Mouse (Mus musculus): ENCODE results near the gene Npas3. TPM values are rescaled to one million over a fixed set of nuclear protein-coding genes. Genes with fewer than 3 reads are reported as not detected.
A peak's percentile ranks its signal among the peaks of the same experiment; 100 is the strongest.

Gene Npas3
- polyA plus RNA-seq, 1 experiment, result 10.2 TPM

DNA sequence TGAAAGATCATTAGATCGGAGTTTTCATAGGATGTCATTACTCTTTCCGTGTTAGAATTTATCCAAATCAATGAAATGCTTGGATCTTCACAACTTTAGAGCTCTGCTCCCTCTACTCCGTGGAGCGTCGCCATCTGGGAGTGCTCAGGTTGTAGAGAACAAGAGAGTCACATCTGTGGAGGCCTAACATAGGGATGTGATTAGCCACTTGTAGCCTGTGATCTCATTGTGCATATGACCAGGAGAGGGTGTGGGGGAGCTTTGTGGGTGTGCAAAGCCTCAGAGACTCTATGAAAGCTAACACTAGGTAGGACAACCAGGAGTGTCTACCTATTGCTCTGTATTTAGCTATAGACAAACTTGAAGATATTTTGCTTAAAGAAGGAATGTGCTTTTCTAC, 509.9 kb downstream of the Npas3 start:
- no peak for DNase-seq (ENCODE audit: extremely low spot score in 1 of 2, low spot score in 1 of 2)

DNA sequence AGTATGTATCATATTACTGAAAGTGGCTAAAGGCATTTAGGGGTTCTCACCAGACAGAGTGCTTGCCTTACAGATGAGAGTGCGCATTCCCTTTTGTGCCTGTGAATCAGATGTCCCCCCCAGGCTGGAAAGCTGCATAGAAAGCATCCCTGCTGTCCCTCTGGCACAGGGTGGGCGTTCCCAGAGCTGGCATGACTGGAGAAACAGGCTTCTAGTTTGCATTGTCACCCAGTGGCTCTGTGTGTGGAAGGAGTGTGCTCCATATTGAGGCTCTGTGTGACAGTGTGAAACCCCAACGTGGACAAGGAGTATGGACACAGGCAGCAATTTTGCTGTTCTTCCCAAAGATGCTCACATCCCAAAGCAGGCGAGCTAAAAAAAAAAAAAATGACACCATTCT, 515.7 kb downstream of the Npas3 start:
- no peak for DNase-seq (ENCODE audit: extremely low spot score in 1 of 2, low spot score in 1 of 2)

DNA sequence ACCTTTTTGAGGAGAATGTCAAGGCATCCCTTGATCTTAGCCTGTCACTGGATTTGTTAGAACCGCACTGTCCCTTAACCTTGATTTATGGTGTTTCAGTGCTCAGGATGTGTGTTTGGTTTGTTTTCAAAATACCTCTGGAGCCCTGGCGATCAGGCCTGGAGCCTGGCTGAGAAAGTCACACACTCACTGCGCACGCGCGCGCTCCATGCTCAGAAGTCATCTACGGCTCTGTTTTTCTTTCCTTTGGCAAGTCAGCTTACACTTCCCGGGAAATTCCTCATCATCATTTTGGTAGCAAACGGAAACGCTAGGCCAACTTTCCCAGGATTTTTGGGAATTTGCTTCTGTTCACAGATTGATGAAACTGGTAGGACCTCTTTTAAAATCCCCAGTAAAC, 519.9 kb downstream of the Npas3 start:
- no peak for DNase-seq (ENCODE audit: extremely low spot score in 1 of 2, low spot score in 1 of 2)

DNA sequence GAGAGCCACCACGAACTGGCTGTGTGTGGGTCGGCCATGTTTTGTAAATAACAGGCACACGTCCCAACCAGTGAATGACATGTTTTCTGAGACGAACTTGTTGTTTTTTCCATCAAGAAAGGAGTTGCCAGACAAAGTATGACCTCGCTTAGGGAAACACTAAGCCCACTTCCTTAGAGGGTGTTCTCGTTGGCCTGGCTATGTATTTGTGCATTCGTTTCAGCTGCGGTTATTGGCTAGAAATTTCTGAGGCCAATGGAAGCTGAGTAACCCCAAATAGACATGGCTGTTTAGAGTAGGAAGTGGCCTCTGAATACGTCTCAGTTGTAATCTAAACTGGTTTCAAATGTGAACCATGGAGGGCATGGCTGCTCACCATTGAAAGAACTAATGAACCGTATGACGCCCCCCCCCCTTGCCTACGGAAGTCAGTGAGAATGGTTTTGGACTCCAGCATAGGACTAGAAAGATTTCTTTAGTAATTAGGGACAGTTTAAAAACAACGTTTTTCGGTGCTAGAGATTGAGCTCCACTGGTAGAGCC, 523.0 kb downstream of the Npas3 start:
- DNase-seq (ENCODE audit: extremely low spot score in 1 of 2, low spot score in 1 of 2), result no peak

DNA sequence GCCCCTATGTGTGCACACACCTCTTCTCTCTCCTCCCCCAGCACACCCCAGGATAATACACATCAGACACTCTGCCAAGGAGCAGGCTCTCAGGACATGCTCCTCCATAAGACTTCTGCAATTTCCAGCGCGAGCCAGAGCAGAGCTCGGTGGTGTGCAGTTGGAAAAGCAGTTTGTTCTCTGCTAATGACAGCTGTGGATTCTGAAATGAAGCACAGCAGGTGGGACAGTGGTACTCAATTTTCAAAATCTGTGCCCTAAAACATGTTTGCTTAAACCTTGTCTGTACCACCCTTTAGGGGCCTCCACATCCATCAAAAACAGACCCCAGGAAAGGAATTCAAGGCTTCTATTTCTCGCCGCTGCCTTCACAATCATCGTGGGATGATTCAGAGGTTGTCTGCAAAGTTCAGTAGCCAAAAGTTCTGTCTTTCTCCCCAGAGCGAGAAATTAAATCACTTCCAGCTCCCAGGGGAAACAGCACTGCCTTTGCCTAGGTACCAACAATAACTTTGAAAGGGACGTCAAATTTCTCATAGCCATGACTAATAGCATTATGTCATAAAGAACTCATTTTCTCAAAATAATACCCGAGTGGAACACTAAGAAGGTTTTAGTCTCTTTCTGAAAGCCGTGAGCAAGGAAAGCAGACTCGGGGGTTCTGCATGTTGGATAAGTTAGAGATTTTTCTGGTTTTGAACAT, 533.5 kb downstream of the Npas3 start:
- DNase-seq (ENCODE audit: extremely low spot score in 1 of 2, low spot score in 1 of 2), result no peak

DNA sequence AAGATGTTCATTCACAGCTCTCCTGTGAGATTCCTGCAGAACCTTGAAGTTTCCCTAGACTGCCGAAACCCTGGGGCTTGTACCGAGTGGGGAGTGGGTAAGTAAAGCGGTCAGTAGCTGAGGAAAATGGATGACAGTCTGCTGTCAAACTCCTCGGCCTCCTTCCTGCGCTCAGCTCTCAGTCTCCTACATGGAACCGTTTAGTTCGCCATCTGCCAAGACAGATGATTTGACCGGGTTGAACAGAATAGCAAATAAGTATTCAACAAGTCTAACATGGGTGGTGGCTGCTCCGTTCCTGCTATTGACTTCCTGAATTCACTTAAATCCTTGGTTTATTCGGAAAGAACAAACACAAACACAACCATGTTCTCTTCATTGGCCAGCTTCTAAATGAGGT, 541.0 kb downstream of the Npas3 start:
- DNase-seq (ENCODE audit: extremely low spot score in 1 of 2, low spot score in 1 of 2), result no peak

DNA sequence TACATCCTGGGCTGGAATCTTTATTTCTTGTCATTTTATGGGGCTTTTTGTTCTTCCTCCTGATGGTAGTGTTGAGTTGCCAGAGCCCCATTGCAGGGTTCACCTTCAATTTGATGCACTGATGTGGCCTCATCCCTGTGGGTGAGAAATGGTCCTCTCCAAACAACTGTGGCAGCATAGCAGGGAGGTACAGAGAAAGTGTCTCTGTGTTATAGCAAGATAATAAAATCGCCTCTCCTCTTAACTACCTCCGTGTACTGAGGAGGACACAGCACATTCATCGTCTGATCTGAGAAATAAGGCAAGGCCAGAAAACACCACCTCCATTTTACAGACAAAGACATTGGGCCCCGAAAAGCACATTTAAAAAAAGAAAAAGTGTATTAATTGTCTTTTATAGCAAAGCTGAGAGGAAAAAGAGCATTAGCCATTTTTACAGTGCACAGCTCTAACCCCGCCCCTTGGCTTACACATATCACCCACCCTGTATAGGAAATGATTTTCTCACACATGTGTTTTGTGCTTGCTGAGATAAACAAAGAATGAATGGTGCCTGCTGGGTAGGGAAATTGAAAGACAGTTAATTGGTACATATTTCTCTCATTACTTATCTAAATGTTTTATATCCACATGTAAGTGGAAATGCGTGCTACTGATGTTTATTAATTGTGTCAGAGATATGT, 546.4 kb downstream of the Npas3 start:
- DNase-seq (ENCODE audit: extremely low spot score in 1 of 2, low spot score in 1 of 2), result no peak

DNA sequence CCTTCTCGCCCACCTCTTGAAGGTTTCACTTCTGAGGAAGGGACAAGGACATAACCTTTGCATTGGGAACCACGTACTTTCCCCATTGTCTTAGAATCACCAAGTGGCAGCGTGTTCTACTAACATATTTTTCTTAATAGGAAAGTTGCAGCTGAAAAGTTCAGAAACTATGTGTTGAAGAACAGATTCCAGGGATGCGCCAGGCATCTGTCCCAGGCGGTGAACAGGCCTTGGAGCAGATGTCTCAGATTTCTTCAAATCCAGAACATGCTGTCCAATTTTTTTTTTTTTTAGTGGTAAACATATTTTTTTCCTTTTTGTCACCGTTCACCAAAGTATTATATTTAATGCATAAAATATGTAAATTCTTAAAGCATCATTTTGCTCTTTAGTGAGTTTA, 553.4 kb downstream of the Npas3 start:
- DNase-seq (ENCODE audit: extremely low spot score in 1 of 2, low spot score in 1 of 2), result peak in 1 of 2 experiments; percentile 9

DNA sequence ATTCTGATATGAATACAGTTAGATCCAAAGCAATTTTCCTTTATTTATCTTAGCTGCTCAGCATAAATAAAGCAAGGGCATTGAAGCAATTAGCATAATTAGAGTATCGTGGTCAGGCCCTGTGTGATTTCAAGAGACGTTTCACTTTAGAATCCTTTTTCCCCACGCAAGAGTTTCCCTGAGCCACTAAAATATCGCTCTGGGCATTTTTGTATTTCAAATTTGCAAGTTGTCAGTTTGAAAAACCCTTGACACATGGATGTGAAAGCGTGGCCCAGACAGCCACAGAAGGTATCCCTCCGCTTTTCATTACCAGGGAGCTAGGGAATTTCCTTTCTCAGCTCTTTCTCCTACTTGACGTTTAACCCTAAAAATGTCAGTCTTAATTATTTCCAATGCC, 553.9 kb downstream of the Npas3 start:
- no peak for DNase-seq (ENCODE audit: extremely low spot score in 1 of 2, low spot score in 1 of 2)

DNA sequence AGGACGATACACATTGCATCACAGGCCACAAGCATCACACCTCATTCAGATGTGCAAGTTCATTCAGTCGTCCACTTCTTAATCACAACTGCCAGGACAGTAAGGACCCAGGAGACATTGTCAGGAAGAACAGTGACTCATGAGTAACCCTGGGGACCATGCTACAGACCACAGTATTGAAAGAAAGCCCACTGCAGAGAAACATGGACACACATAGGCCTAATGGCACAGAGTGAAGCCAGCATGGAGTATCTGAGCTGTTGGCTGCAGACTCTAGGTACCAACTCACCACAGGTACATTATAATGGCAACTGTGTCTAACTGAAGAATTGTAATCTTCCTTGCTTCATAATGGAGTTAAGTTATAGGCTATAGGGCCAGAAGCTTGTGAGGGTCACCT, 561.6 kb downstream of the Npas3 start:
- DNase-seq (ENCODE audit: extremely low spot score in 1 of 2, low spot score in 1 of 2), result no peak

DNA sequence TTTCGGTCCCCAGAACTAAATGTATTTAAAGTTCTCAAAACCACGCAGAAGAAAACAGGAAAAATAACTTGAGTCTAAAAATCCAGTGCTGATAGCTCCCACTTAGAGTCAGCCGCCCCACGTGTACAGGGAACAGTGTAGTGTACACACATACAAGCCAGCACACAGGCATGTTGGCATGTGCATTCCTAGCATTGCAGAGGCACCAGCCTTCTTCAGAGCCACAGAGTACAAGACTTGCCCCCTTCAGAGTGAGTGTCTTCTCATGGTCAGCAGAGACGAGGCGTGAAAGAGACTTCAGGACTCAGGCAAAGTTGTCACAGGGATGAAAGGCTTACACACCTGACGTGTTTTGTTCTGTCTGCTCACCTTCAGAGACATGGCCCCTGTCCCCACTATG, 565.8 kb downstream of the Npas3 start:
- DNase-seq (ENCODE audit: extremely low spot score in 1 of 2, low spot score in 1 of 2), result no peak

DNA sequence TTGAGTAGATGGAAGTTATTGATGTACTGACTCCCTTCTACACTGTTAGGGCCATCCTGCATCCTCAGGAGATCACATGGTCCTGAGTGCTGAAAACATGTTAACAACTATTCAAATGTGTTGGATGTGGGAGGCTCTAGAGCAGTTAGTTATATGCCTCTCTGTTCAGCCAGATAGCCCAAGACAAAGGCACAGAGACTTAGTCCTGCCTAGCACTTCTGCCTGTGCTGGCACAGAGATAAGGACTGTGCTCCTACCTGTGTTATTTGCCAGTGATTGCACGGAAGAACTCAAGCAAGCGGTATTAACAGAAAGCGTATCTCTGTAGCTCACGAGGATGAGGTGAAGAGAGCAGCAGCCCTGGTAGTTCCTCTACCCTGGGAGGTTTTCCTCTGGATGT, 571.5 kb downstream of the Npas3 start:
- DNase-seq (ENCODE audit: extremely low spot score in 1 of 2, low spot score in 1 of 2), result no peak

DNA sequence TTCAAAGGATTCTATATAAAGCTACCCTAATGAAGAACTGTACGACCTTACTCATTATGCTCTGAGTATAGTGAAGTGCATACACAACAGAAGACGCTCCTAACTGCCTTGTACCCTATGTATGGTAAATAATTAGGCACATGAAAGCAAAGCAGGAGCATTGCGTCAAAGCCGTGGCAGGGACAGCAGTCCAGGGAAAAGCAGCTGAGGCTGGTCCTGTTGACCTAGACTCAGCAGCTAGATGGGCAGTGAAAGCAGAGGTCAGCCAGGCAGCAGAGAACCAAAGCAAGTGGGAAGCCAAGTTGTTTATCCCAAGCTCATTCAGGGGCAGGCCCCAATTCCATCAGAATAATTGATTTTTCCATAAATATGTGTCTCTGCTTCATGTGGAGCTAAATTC, 574.4 kb downstream of the Npas3 start:
- no peak for DNase-seq (ENCODE audit: extremely low spot score in 1 of 2, low spot score in 1 of 2)

DNA sequence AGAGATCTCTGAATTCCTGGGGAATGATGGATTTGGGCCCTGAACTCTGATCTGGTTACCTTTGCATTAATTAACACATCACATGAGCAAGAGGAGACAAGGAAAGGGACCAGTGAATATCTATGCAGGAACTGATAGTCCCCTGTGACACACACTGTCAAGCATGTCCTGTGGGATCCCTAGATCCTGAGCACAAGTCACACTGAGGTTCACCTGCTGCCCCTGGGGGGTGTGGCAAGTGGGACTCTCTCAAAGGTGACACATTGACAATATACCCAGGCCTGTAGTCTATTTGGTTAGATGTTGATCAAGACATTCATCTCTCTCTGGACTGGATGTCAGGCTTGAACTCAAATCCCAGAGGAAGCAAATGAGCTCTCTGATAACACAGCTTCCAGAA, 576.8 kb downstream of the Npas3 start:
- DNase-seq (ENCODE audit: extremely low spot score in 1 of 2, low spot score in 1 of 2), result no peak

DNA sequence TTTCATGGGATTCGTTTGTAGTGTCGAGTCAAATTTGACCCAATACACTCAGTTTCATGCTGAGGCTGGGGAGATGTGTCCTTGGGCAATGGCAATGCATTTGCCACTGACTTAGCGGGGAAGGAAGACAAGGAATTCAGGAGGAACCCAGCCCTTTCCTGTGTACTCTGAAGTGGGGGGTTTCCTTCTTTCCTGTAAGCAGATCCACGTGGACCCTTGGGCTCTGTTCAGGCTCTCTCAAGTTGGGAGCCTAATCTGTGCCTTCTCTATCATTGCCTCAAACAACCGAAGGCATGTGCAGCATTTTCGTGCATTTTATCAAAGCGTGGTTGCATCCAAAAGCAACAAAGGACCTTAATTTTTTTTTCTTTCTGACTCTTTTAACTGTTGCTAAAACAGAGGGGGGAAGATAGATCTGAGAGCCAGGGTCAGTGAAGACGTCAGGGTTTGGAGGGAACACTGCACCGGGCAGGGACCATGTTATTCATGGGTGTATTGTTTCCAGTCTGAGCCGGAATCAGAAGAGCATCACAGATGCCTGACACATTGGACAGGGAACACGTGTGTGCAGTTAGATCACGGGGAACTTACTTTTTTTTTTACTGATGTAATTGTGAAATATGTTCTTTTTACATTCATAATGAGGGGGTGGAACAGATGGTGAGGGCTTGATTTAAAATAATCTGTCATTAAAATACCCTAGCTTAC, 577.6 kb downstream of the Npas3 start:
- DNase-seq (ENCODE audit: extremely low spot score in 1 of 2, low spot score in 1 of 2), result no peak

DNA sequence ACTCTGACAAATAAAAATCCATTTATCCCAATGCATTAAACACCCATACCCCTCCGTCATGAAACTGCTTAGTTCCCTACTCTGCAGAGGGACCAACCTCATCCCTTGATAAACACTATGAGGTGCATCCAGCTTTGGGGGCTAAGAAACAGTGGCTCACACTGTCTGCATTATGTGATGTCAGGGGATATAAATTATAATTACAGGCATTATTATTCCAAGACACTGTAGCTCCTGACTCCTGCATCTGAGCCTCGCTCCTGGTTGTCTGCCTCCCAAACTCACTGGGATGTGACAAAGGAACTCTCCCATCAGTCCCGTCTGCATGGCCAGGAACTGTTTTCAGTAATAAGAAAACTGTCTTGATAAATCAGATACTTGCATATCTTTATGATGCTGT, 578.3 kb downstream of the Npas3 start:
- no peak for DNase-seq (ENCODE audit: extremely low spot score in 1 of 2, low spot score in 1 of 2)

DNA sequence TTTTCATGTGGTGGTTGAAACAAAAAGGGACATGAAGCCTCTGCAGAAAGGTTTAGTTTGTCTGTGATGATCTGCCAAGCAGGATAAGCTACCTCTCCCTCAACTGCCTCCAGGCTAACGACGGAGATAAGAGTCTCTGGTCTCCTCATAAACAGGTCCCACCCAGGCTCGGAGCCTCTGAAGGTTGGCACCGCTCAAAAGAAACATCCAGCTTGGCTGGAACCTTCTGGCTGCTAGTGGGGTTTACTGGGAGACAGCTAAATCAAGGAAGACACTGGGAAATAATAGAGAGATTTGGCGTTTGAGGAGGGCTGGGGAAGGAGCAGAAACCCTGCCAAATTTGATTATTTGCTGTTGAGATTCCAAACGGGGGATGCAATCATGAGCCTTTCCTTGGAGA, 584.1 kb downstream of the Npas3 start:
- DNase-seq (ENCODE audit: extremely low spot score in 1 of 2, low spot score in 1 of 2), result no peak

DNA sequence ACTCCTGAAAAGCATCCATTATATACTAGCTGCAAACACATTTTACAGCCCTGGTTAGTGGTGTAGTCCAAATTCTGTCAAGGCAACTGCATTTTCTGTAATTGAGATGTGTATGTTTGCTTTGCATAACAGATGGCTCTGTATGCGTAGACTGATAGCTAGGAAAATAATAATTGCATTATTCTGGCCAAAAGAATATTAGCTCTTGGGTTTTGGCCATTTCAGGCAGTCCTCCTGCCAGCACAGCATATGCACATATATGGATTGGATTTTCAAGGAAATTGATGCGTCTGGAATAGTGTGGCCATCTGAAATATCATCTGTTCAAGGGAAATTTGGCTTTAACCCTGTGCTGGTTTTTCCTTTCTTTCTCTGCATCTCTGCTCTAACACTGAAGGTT, 584.9 kb downstream of the Npas3 start:
- no peak for DNase-seq (ENCODE audit: extremely low spot score in 1 of 2, low spot score in 1 of 2)

DNA sequence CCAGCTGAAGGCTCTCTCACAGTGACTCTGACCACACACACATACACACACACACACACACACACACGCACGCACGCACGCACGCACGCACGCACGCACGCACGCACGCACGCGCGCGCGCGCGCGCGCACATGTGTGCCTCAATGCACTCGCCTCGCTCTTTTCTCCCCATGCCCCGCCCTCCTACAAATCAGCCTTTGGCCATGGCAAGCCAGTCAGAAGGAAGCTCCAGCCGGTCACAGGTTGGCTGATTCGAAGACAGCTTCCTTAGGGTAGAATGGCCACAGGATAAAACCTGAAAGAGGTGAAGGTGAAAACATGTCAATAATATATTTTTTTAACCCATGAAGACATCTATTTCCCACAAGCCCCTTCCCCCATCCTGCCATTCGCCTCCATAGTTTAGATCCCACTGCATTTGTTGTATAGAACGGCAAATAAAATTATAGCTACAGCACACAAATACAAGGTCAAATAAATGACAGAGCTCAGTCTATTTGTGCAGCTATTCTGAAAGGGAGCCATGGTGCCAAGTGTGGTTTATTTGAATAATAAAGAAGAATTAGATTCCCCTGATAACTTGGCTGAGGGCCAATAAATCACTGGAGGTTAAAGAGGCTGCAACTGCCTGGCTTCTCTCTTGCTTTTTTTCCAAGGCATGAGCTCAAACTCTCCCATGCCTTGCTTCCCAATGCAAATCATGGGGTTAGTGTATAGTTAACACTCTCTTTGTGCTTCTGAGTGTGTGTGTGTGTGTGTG, 587.7 kb downstream of the Npas3 start:
- DNase-seq (ENCODE audit: extremely low spot score in 1 of 2, low spot score in 1 of 2), result no peak

DNA sequence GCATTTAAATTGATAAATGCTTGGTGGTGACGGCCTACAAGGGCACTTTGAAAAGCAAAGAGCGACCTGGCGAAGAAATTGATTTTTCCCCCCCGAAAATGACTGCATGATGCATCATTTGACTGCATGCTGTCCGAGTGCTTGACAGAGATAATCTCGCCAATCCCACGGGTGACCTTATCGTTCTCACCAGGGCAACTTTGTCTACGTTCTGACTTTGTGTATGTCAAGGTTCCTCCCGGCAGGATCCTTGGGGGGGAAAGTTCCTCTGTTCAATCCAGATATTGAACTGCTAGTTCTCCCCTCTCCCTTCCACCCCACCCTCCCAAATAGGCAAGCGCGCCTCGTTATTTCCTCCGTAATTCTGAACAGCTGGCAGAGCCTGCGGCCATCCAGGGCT, 588.9 kb downstream of the Npas3 start:
- no peak for DNase-seq (ENCODE audit: extremely low spot score in 1 of 2, low spot score in 1 of 2)

DNA sequence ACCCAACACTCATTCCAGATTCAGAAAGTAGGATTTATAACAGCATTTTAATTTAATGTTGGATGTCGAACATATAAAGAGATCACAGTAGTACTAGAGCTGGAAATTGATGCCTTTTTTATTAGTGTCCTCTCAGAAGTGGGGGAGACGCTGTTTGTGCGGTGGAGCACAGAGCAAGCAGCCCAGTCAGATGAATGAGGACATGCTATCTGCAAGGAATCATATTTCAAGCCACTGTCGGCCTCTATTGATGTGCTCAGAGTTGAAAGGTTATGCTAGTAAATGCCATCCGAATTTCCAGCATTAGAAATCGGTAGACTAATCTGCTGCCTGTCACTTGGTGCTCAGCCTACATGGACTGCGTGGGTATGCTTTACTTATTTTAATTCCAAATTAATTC, 590.1 kb downstream of the Npas3 start:
- no peak for DNase-seq (ENCODE audit: extremely low spot score in 1 of 2, low spot score in 1 of 2)
